Mouse (Mus musculus) liver, adult 2 months (tissue): ENCODE data around the gene Sypl.

Source experiments
- CTCF ChIP-seq: fragments of 200-500 bp; IDR thresholded peaks from 2 replicates; pipeline ENCODE4 v1.5.1; 2011; ENCODE audit warnings: low read depth, low read length, control low read depth
- POLR2A ChIP-seq: fragments of 200-500 bp; IDR thresholded peaks from 2 replicates; pipeline ENCODE4 v1.6.1; 2011; ENCODE audit warnings: low read length, control low read depth; ENCODE audit not compliant: insufficient read depth; ENCODE audit errors: extremely low read depth

GRCm38 (mm10) chr12:32995081-32995834, 41.6 kb downstream of the Sypl start:
- TF ChIP-seq CTCF (no peak), POLR2A (no peak)
